16 mouse cellular contexts compared by ENCODE assay signal in the genomic region with DNA sequence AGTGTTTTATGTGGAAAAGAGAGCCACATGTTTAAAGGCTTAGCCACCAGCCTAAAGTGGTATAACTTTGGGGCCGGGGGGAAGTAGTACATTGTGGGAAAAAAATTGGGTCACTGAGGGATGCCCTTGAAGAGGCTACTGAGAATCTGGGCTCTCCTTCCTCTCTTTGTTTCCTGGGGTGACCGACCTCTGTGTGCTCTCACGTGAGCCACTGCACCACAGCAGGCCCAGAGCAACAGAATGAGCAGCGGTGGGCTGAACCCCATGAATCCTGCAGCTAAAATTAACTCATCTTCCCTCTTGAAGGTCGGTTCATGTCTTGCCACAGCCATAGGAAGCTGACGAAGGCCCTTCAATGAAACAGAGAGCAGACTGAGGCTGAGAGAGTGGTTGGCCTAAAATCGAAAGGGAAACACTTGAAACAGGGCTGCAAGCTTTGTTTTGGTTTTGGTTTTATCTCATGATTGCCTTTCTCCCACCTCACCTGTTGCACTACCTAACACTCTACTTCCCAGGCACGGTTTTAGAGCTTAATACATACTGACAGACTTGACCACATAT. TPM values are rescaled to one million over a fixed set of nuclear protein-coding genes. Genes with fewer than 3 reads are reported as not detected.
DNase-seq lines count a peak whose midpoint lies in the region; ATAC-seq and TF ChIP-seq lines count a peak whose summit lies in the region.
"Had no signal": no experiment of that assay in that cellular context is flagged by ENCODE, and none has a peak within 500 bp of the region (broad histone marks: within the 10 kb centered on the region; RNA-seq: fewer than 3 reads in every experiment).

No protein-coding gene starts in this region.

- 9% methylated on average over 8 of the region's 8 CpGs for WGBS in spleen, adult 2 months
- 70% methylated on average over 8 of the region's 8 CpGs for WGBS in embryonic facial prominence, embryonic 15.5 days
- 72% methylated on average over 8 of the region's 8 CpGs for WGBS in forebrain, embryonic 11.5 days

- H3K27me3 ChIP-seq in spleen, adult 2 months (ENCODE audit: control insufficient read depth, insufficient read depth, low read length): no peaks in the 10 kb centered on the region
- no peaks in the 10 kb centered on the region for H3K27me3 ChIP-seq in embryonic facial prominence, embryonic 15.5 days
- no peaks in the 10 kb centered on the region for H3K27me3 ChIP-seq in forebrain, embryonic 11.5 days (ENCODE audit: control insufficient read depth, insufficient read depth, low read length)
- H3K27me3 ChIP-seq: forebrain, embryonic 12.5 days; midbrain, embryonic 15.5 days had no signal

- ATAC-seq in embryonic facial prominence, embryonic 15.5 days (ENCODE audit: insufficient number of reproducible peaks, low FRiP score, low TSS enrichment, low read depth): no peak
- ATAC-seq in monocyte, adult 5-6 weeks (replicated peaks; ENCODE audit: insufficient number of reproducible peaks, low FRiP score, low TSS enrichment, poor library complexity, severe bottlenecking): 0 out of 2 replicates have a peak, but pooled peaks have one; percentile 38
- ATAC-seq in forebrain, embryonic 11.5 days (replicated peaks; ENCODE audit: low FRiP score): no peak
- ATAC-seq: midbrain, embryonic 15.5 days had no signal

- H3K4me1 ChIP-seq in spleen, adult 2 months (ENCODE audit: control insufficient read depth, insufficient read depth, insufficient read length): no peaks in the 10 kb centered on the region; the same call in 1 of the 2 replicates
- H3K4me1 ChIP-seq in embryonic facial prominence, embryonic 15.5 days: peaks cover 19% of the 10 kb centered on the region
- no peaks in the 10 kb centered on the region for H3K4me1 ChIP-seq in forebrain, embryonic 11.5 days (replicated peaks; ENCODE audit: control insufficient read depth, insufficient read depth, low read length)
- H3K4me1 ChIP-seq: forebrain, embryonic 12.5 days; midbrain, embryonic 15.5 days had no signal

- no peak overlapping the region for H3K9ac ChIP-seq in embryonic facial prominence, embryonic 15.5 days
- no peak overlapping the region for H3K9ac ChIP-seq in forebrain, embryonic 11.5 days (ENCODE audit: low read length)
- H3K9ac ChIP-seq: forebrain, embryonic 12.5 days; midbrain, embryonic 15.5 days had no signal

- no peaks in the 10 kb centered on the region for H3K36me3 ChIP-seq in spleen, adult 2 months (ENCODE audit: control insufficient read depth, insufficient read depth, low read length)
- no peaks in the 10 kb centered on the region for H3K36me3 ChIP-seq in embryonic facial prominence, embryonic 15.5 days
- no peaks in the 10 kb centered on the region for H3K36me3 ChIP-seq in forebrain, embryonic 11.5 days (ENCODE audit: control insufficient read depth, insufficient read depth, low read length)
- H3K36me3 ChIP-seq: forebrain, embryonic 12.5 days; midbrain, embryonic 15.5 days had no signal

- peak in 1 of 2 experiments; percentile 35 for DNase-seq in spleen, adult 2 months (ENCODE audit: low read depth in 1 of 2, low spot score in 2 of 2)
- DNase-seq in spleen, postnatal 10 days (ENCODE audit: low spot score in 2 of 2): no peak
- peak; percentile 22 for DNase-seq in thymus, postnatal 4 days
- DNase-seq in forebrain, embryonic 11.5 days (ENCODE audit: low spot score): no peak
- no peak for DNase-seq in lung, postnatal 25 days (ENCODE audit: low spot score)
- no peak for DNase-seq in left cerebral cortex, adult 18-20 months (ENCODE audit: low spot score in 2 of 2)
- DNase-seq: adrenal gland, postnatal 36 days; embryo, embryonic 11 days; gastrocnemius, postnatal 10 days; kidney, adult 11 months; liver had no signal

- peak overlapping the region; percentile 19; the same call in 1 of the 2 replicates for H3K4me3 ChIP-seq in spleen, adult 2 months (ENCODE audit: extremely low read depth, insufficient read depth, insufficient read length)
- H3K4me3 ChIP-seq in embryonic facial prominence, embryonic 15.5 days (replicated peaks): no peak overlapping the region
- H3K4me3 ChIP-seq in forebrain, embryonic 11.5 days (ENCODE audit: low read depth, low read length): no peak overlapping the region
- H3K4me3 ChIP-seq: forebrain, embryonic 12.5 days; left cerebral cortex, adult 2 months; midbrain, embryonic 15.5 days had no signal

- H3K27ac ChIP-seq in spleen, adult 2 months (ENCODE audit: insufficient read depth, low read length): peak overlapping the region; percentile 74
- 0 out of 2 replicates have a peak overlapping the region, but pooled peaks have one; percentile 30 for H3K27ac ChIP-seq in embryonic facial prominence, embryonic 15.5 days (replicated peaks)
- no peak overlapping the region for H3K27ac ChIP-seq in forebrain, embryonic 11.5 days (ENCODE audit: low read depth, low read length)
- H3K27ac ChIP-seq: forebrain, embryonic 12.5 days; left cerebral cortex, adult 2 months; midbrain, embryonic 15.5 days had no signal

- H3K4me2 ChIP-seq in embryonic facial prominence, embryonic 15.5 days (replicated peaks): no peak overlapping the region
- no peak overlapping the region for H3K4me2 ChIP-seq in forebrain, embryonic 11.5 days (ENCODE audit: low read depth, low read length, severe bottlenecking)
- H3K4me2 ChIP-seq: forebrain, embryonic 12.5 days; midbrain, embryonic 15.5 days had no signal

- no peak for TF ChIP-seq CTCF in spleen, adult 2 months (IDR thresholded peaks at IDR 0.05; ENCODE audit: extremely low read depth, insufficient read depth, insufficient read length, insufficient replicate concordance)

- no peaks in the 10 kb centered on the region for H3K9me3 ChIP-seq in embryonic facial prominence, embryonic 15.5 days (replicated peaks)
- no peaks in the 10 kb centered on the region for H3K9me3 ChIP-seq in forebrain, embryonic 11.5 days (ENCODE audit: control insufficient read depth, low read length)
- H3K9me3 ChIP-seq: forebrain, embryonic 12.5 days; midbrain, embryonic 15.5 days had no signal

- TF ChIP-seq POLR2A in spleen, adult 2 months (IDR thresholded peaks at IDR 0.05; ENCODE audit: low read depth, low read length): no peak

RNA-seq across cellular contexts. Expression of gene Hmcn1, which starts 8.7 kb away (rescaled TPM):
- 8.6 and 12.1 TPM in 2 replicates for polyA plus RNA-seq in spleen, adult 2 months (2012; rRNA removed)
- polyA plus RNA-seq in embryonic facial prominence, embryonic 15.5 days (2015; fragmentation: Nextera tagmentation; extraction: Ambion mirVana): 26.4 and 27.2 TPM in 2 replicates
- not detected in 3 replicates for total RNA-seq in monocyte, adult 5-6 weeks (2017)
- polyA plus RNA-seq in forebrain, embryonic 11.5 days (2014; fragmentation: Nextera tagmentation; extraction: Ambion mirVana): 10.1 and 12.1 TPM in 2 replicates
- 1 to 10 TPM; 1.6 to 2.8 TPM for total RNA-seq in left cerebral cortex, adult 18-20 months (2021)
